Mouse (Mus musculus): ENCODE data around the gene Slc9a1. TPM values are rescaled to one million over a fixed set of nuclear protein-coding genes. Genes with fewer than 3 reads are reported as not detected.

The Slc9a1 gene
- total and polyA plus RNA-seq, 3 experiments: 7.3 to 44.6 (median 27.3) TPM

DNA sequence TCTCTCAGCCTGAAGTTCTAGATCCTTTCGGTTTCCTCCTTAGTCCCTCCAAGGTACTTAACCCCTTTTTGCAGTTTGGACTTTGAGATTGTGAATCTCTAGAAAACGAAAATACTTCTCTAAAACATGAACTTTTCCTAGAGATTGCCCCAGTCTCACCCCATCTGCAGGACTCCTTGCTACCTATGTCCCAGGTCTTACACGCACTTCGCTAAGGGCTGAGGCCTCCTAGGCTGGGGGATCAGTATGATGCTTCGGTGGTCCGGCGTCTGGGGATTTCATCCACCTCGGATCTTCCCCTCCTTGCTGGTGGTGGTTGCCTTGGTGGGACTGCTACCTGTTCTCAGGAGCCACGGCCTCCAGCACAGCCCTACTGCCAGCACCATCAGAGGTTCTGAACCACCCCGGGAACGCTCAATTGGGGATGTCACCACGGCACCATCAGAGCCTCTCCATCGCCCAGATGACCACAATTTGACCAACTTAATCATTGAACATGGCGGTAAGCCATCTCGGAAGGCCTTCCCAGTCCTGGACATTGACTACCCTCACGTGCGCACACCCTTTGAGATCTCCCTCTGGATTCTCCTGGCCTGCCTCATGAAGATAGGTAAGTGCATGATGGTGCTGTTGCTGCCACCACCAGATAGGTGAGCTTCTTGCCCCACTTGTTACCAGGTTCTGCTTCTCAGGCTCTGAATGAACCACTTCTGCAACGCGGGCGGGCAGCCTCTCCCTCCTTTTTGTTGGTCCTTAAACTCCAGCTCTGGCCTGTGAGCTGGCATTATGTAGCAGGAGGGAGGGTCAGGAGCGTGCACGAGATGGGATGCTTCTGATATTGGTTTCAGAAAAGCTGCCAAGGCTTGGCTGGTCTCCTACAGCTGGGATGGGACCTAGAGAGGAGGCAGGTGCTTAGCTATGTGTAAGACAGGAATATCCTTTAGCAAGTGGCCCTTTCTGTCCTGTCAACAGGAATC lies 1.1 kb downstream of the Slc9a1 start:
- DNase-seq (ENCODE audit: low spot score) (no peak), ATAC-seq (ENCODE audit: extremely low read depth, insufficient number of reproducible peaks, low FRiP score, poor library complexity, severe bottlenecking) (no peak)
- Histone ChIP-seq H3K4me3 (ENCODE audit: low read depth, low read length) (peak overlapping the region; percentile 88), H3K27me3 (ENCODE audit: insufficient read depth, low read length) (no peaks in the 10 kb centered on the region), H3K4me1 (ENCODE audit: insufficient read depth, low read depth, low read length) (peaks cover 55% of the 10 kb centered on the region), H3K36me3 (replicated peaks) (peaks cover 44% of the 10 kb centered on the region), H3K9me3 (replicated peaks) (peaks cover 2% of the 10 kb centered on the region; the same call in 1 of the 2 replicates)
- TF ChIP-seq TAL1 (conservative IDR thresholded peaks at IDR 0.05; ENCODE audit: low read depth, low read length): no peak; the same call in 1 of the 2 replicates
- no peak for TF ChIP-seq CTCF (IDR thresholded peaks at IDR 0.05; ENCODE audit: low read depth, low read length)
- no peak for TF ChIP-seq POLR2AphosphoS5 (IDR thresholded peaks at IDR 0.05; ENCODE audit: insufficient replicate concordance, low read depth, low read length)
- TF ChIP-seq GATA1 (IDR thresholded peaks at IDR 0.05; ENCODE audit: borderline replicate concordance, low read length): no peak
- TF ChIP-seq GATA2 (IDR thresholded peaks at IDR 0.05; ENCODE audit: borderline replicate concordance, low read depth, low read length): no peak

DNA sequence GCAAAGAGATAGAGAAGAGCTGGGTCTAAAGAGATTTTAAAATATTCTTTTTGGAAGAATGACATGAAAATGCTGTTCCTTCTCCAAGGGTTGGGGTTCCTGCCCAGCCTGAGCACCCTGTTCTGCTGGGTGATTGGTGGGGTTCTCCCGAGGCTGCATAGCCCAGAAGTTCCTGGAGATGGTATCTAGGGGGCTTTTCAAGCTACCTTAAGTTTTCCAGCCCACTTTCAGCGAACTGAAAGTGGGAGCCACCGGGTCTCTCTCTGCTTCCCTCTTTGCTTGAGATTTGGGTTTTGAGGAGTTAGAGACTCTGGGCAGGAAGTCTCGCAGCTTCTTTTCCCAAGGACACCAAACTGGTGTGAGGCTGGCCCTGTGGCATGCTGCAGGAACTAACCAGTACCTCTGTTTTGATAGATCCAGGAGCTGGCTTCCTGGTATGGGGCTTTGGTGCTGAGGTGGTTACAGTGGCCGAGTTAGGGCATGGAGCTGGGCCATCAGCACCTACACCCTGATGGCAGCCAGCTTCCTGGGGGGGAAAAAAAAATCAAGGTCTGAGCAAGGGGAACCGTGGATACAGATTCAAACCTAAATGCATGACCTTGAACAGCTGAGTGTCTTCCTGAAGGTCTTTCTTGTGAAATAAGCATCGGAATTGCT lies 2.2 kb downstream of the Slc9a1 start:
- Histone ChIP-seq H3K9me3 (replicated peaks) (peaks cover 2% of the 10 kb centered on the region; the same call in 1 of the 2 replicates), H3K4me3 (ENCODE audit: low read depth, low read length) (peak overlapping the region; percentile 88; the same call in 1 of the 2 replicates), H3K4me1 (ENCODE audit: insufficient read depth, low read depth, low read length) (peaks cover 66% of the 10 kb centered on the region), H3K36me3 (replicated peaks) (peaks cover 52% of the 10 kb centered on the region), H3K27me3 (ENCODE audit: insufficient read depth, low read length) (no peaks in the 10 kb centered on the region)
- ATAC-seq (ENCODE audit: extremely low read depth, insufficient number of reproducible peaks, low FRiP score, poor library complexity, severe bottlenecking) (no peak), DNase-seq (ENCODE audit: low spot score) (no peak)
- TF ChIP-seq POLR2AphosphoS5 (IDR thresholded peaks at IDR 0.05; ENCODE audit: insufficient replicate concordance, low read depth, low read length) (no peak), CTCF (IDR thresholded peaks at IDR 0.05; ENCODE audit: low read depth, low read length) (no peak), TAL1 (conservative IDR thresholded peaks at IDR 0.05; ENCODE audit: low read depth, low read length) (no peak), GATA2 (IDR thresholded peaks at IDR 0.05; ENCODE audit: borderline replicate concordance, low read depth, low read length) (no peak), GATA1 (IDR thresholded peaks at IDR 0.05; ENCODE audit: borderline replicate concordance, low read length) (no peak)

DNA sequence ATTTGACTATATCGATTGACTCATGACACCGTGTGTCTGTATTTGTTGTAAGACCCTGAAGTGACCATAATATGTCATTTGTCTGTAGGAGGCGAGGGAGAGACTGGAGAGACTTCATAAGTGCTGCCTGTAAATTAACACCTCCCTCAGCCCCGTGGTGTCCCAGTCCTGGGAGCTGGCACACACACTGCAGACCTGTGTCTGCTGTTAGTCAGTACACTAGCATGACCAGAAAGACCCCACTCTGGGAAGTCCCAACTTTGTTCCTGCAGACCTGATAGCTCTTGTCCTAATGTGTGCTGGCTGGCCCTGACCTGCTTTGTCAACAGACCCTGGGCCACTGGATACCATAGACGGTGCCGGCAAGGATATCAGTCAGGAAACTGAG lies 2.8 kb downstream of the Slc9a1 start:
- DNase-seq (ENCODE audit: low spot score): no peak
- no peak for TF ChIP-seq CTCF (IDR thresholded peaks at IDR 0.05; ENCODE audit: low read depth, low read length)
- TF ChIP-seq GATA2 (IDR thresholded peaks at IDR 0.05; ENCODE audit: borderline replicate concordance, low read depth, low read length): no peak
- TF ChIP-seq POLR2AphosphoS5 (IDR thresholded peaks at IDR 0.05; ENCODE audit: insufficient replicate concordance, low read depth, low read length): no peak
- no peak for TF ChIP-seq GATA1 (IDR thresholded peaks at IDR 0.05; ENCODE audit: borderline replicate concordance, low read length)
- TF ChIP-seq TAL1 (conservative IDR thresholded peaks at IDR 0.05; ENCODE audit: low read depth, low read length): no peak
- H3K27me3 ChIP-seq (ENCODE audit: insufficient read depth, low read length): no peaks in the 10 kb centered on the region
- ATAC-seq (ENCODE audit: extremely low read depth, insufficient number of reproducible peaks, low FRiP score, poor library complexity, severe bottlenecking): no peak
- H3K4me3 ChIP-seq (ENCODE audit: low read depth, low read length): peak overlapping the region; percentile 88; the same call in 1 of the 2 replicates
- H3K4me1 ChIP-seq (ENCODE audit: insufficient read depth, low read depth, low read length): peaks cover 70% of the 10 kb centered on the region
- H3K36me3 ChIP-seq (replicated peaks): peaks cover 55% of the 10 kb centered on the region
- no peaks in the 10 kb centered on the region for H3K9me3 ChIP-seq (replicated peaks)

DNA sequence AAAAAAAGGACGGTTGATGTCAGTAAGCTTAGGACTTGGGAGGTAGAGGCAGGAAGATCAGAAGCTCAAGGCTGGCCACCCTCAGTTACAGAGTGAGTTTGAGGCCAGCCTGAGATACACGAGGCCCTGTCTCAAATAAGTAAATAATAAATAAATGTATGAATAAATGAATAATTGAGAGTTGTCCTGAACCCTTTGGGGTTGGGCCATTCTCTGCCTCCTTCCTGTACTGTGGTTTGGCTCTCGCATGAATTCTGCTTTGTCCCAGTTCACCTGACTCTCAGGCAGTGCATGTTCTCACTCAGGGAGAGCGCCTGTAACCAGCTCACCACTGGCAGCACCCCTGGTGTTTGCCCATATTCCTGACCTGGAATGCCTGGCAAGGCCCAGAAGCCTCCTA lies 4.5 kb downstream of the Slc9a1 start:
- DNase-seq (ENCODE audit: low spot score) (no peak), ATAC-seq (ENCODE audit: extremely low read depth, insufficient number of reproducible peaks, low FRiP score, poor library complexity, severe bottlenecking) (no peak)
- peaks cover 62% of the 10 kb centered on the region for H3K36me3 ChIP-seq (replicated peaks)
- H3K4me1 ChIP-seq (ENCODE audit: insufficient read depth, low read depth, low read length): peaks cover 87% of the 10 kb centered on the region
- no peaks in the 10 kb centered on the region for H3K27me3 ChIP-seq (ENCODE audit: insufficient read depth, low read length)
- no peak for TF ChIP-seq GATA2 (IDR thresholded peaks at IDR 0.05; ENCODE audit: borderline replicate concordance, low read depth, low read length)
- no peak overlapping the region; the same call in 1 of the 2 replicates for H3K4me3 ChIP-seq (ENCODE audit: low read depth, low read length)
- no peaks in the 10 kb centered on the region for H3K9me3 ChIP-seq (replicated peaks)

DNA sequence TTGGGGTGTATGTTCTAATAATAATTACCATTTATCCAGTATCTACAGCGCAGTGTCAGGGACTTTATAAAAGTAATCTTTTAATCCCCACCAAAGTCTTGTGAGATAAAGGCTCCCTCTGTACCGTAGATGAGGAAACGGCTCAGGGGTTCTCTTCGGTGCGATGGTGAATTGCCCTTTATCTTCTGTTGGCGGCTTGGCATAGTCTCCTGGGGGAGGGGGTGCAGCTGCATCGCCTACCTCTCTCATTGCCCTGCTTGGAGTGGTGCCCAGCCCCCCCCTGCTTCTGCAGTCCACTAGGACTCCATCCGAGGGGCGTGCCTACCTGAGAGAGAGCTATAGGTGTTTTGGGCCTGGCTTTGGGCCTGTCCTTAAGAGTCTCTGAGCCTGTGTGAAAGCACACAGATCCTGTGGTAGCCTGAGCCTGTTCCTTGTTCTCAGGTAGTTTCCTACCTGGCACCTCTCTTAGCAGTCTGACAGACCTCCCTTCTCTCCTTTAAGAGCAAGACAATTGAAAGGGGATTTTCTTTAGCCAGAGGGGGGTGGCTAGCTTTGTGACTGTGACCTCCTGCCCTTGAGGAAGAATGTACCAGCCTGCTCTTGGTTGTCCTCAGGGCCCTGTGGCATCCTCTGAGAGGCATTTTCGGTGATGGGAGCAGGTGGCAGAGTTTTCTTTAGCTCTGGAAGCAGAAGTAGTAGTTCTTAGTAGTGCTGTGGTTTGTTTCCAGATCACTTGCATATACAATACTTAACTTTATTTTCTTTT lies 6.5 kb downstream of the Slc9a1 start:
- peaks cover 69% of the 10 kb centered on the region for H3K36me3 ChIP-seq (replicated peaks)
- H3K4me3 ChIP-seq (ENCODE audit: low read depth, low read length): peak overlapping the region; percentile 61; the same call in 1 of the 2 replicates

More for the DNA sequence above, 6.5 kb downstream of the Slc9a1 start:
- H3K4me1 ChIP-seq (ENCODE audit: insufficient read depth, low read depth, low read length): peaks cover 95% of the 10 kb centered on the region
- ATAC-seq (ENCODE audit: extremely low read depth, insufficient number of reproducible peaks, low FRiP score, poor library complexity, severe bottlenecking) (peak; percentile 35; the same call in 1 of the 2 replicates), DNase-seq (ENCODE audit: low spot score) (no peak)
- H3K9me3 ChIP-seq (replicated peaks): no peaks in the 10 kb centered on the region
- H3K27me3 ChIP-seq (ENCODE audit: insufficient read depth, low read length): no peaks in the 10 kb centered on the region
- TF ChIP-seq GATA1 (IDR thresholded peaks at IDR 0.05; ENCODE audit: borderline replicate concordance, low read length) (no peak), CTCF (IDR thresholded peaks at IDR 0.05; ENCODE audit: low read depth, low read length) (no peak), GATA2 (IDR thresholded peaks at IDR 0.05; ENCODE audit: borderline replicate concordance, low read depth, low read length) (no peak), TAL1 (conservative IDR thresholded peaks at IDR 0.05; ENCODE audit: low read depth, low read length) (no peak; the same call in 1 of the 2 replicates), POLR2AphosphoS5 (IDR thresholded peaks at IDR 0.05; ENCODE audit: insufficient replicate concordance, low read depth, low read length) (no peak)

Measured in G1E (cell line).